Mouse (Mus musculus) liver, embryonic 11.5 days (tissue): ENCODE data around the gene Eomes. TPM values are rescaled to one million over a fixed set of nuclear protein-coding genes. Genes with fewer than 3 reads are reported as not detected.

Source experiments
- ATAC-seq: fragments of 200-750 bp; cut with Nextera tagmentation; replicated peaks from 2 replicates; pipeline ENCODE4 v1.8.0; 2017; ENCODE audit warnings: moderate number of reproducible peaks, mild to moderate bottlenecking, moderate TSS enrichment, moderate library complexity; ENCODE audit not compliant: low FRiP score
- DNase-seq: peaks from one replicate; pipeline ENCODE4 v3.0.0-alpha.2; 2017; ENCODE audit warnings: low spot score
- H3K27ac ChIP-seq: fragments of 300-500 bp; sonication (generic); 2 replicates; pipeline ENCODE4 v1.5.1; 2014; ENCODE audit warnings: mild to moderate bottlenecking, low read depth, low read length, control low read depth
- H3K27me3 ChIP-seq: fragments of 300-500 bp; sonication (generic); replicated peaks from 2 replicates; pipeline ENCODE4 v1.6.1; 2014; ENCODE audit warnings: low read length, mixed read lengths; ENCODE audit not compliant: control insufficient read depth, insufficient read depth
- H3K36me3 ChIP-seq: fragments of 300-500 bp; sonication (generic); 2 replicates; pipeline ENCODE4 v1.6.1; 2014; ENCODE audit warnings: mild to moderate bottlenecking, low read length, moderate library complexity, mixed read lengths; ENCODE audit not compliant: control insufficient read depth, insufficient read depth
- H3K4me1 ChIP-seq: fragments of 300-500 bp; sonication (generic); replicated peaks from 2 replicates; pipeline ENCODE4 v1.6.1; 2014; ENCODE audit warnings: low read length, mixed read lengths; ENCODE audit not compliant: control insufficient read depth, insufficient read depth
- H3K4me2 ChIP-seq: fragments of 300-500 bp; sonication (generic); 2 replicates; pipeline ENCODE4 v1.6.1; 2014; ENCODE audit warnings: mild to moderate bottlenecking, control low read depth, moderate library complexity
- H3K4me3 ChIP-seq: fragments of 300-500 bp; sonication (generic); 2 replicates; pipeline ENCODE4 v1.5.1; 2014; ENCODE audit warnings: low read depth, low read length, control low read depth
- H3K9ac ChIP-seq: fragments of 300-500 bp; sonication (generic); 2 replicates; pipeline ENCODE4 v1.6.1; 2014; ENCODE audit warnings: low read depth, low read length, control low read depth
- H3K9me3 ChIP-seq: fragments of 300-500 bp; sonication (generic); 2 replicates; pipeline ENCODE4 v1.6.1; 2016; ENCODE audit warnings: low read length, inconsistent platforms, mixed read lengths; ENCODE audit not compliant: control insufficient read depth
- WGBS: fragments of 180-500 bp; shearing (Covaris S2); extraction: QIAGEN DNeasy Blood & Tissue Kit; methylation state at CpG from one replicate; pipeline ENCODE4 v1.1.7; 2014; 5-methylcytosine and 5-hydroxymethylcytosine counted together
- polyA plus RNA-seq: library from polyadenylated mRNA; unstranded; fragments of >200 nt; fragmentation: Nextera tagmentation; extraction: Ambion mirVana; gene quantifications from 2 replicates; pipeline ENCODE4 v1.2.1, GENCODE M21; 2014

Eomes gene
- polyA plus RNA-seq, 1 experiment from 2014 or later = not detected

DNA sequence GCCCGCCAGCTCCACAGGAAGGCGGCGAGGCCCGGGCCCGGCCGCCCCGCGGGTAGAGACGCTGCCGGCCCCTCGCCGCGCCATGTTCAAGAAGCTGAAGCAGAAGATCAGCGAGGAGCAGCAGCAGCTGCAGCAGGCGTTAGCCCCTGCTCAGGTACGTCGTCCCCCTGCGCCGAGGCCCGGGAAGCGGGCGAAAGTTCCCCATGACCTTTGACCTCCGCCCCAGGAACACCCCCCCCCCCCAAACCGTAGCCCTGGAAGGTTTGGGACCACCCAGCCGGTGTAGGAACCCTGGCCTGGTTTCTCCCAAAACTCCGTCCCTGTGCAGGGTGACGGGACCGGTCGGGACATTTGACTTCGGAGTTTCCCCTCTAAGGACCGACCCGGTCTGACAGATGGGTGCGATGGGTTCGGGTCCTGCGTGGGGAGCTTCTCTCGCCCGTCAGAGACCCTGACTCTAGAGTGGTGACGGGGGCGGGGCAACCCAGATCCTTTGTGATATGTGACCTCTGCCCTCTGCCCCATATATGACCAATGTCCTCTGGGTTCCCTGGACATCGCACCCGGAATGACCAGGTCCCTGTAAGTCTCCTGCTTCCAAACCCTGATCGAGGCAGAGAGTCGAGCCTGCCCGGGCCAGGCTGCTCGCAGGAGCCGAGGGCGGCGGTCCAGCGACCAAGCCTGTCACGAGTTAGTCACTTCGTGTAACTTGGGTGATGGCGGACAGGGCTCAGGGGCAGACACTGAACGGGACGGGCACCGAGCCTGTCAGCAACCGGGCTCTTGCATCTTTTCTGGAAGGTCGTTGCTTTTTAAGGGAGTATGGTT lies 28.6 kb downstream of the Eomes start:
- peak; percentile 61 for ATAC-seq
- DNase-seq = peak; percentile 50
- peak overlapping the region; percentile 90 for H3K4me2 ChIP-seq
- H3K9ac ChIP-seq = peak overlapping the region; percentile 82
- H3K36me3 ChIP-seq = no peaks in the 10 kb centered on the region
- H3K4me1 ChIP-seq = peaks cover 32% of the 10 kb centered on the region
- no peaks in the 10 kb centered on the region for H3K9me3 ChIP-seq
- H3K4me3 ChIP-seq = peak overlapping the region; percentile 72
- under 1% methylated on average over 57 of the region's 57 CpGs for WGBS
- H3K27me3 ChIP-seq = no peaks in the 10 kb centered on the region
- H3K27ac ChIP-seq = peak overlapping the region; percentile 10; the same call in 1 of the 2 replicates

GRCm38 (mm10) chr9:118507552-118507951 lies 29.5 kb downstream of the Eomes start:
- H3K36me3 ChIP-seq = no peaks in the 10 kb centered on the region
- H3K4me3 ChIP-seq = peak overlapping the region; percentile 72
- no peaks in the 10 kb centered on the region for H3K27me3 ChIP-seq
- no peak overlapping the region; the same call in 1 of the 2 replicates for H3K9ac ChIP-seq
- H3K4me2 ChIP-seq = peak overlapping the region; percentile 90
- 86% methylated on average over 6 of the region's 6 CpGs for WGBS
- no peak overlapping the region for H3K27ac ChIP-seq
- no peaks in the 10 kb centered on the region for H3K9me3 ChIP-seq
- ATAC-seq = no peak
- DNase-seq = no peak
- peaks cover 42% of the 10 kb centered on the region for H3K4me1 ChIP-seq

DNA sequence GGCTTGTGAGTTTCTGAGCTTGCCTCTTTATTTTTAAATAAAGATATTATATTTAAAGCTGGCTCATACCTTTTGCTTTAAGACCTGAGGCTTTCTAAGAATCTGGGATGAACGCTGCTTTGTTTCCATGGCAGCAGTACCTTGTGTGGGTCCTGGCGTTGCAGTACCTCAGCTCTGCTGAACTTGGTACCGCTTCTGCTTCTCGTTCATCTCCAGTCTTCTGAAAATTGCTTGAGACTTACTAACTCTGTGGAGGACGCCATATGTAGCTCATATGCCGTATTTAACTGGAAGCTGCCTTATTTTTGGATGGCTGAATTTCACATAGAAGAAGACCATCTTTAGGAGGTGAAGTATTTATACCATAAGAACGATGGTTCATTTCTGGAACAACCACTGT lies 30.6 kb downstream of the Eomes start:
- Histone ChIP-seq H3K36me3 (no peaks in the 10 kb centered on the region), H3K27ac (no peak overlapping the region), H3K27me3 (no peaks in the 10 kb centered on the region), H3K4me1 (peaks cover 44% of the 10 kb centered on the region), H3K9me3 (no peaks in the 10 kb centered on the region), H3K9ac (no peak overlapping the region), H3K4me2 (no peak overlapping the region), H3K4me3 (no peak overlapping the region)
- ATAC-seq = no peak
- DNase-seq = no peak
- 87% methylated on average over 7 of the region's 7 CpGs for WGBS

DNA sequence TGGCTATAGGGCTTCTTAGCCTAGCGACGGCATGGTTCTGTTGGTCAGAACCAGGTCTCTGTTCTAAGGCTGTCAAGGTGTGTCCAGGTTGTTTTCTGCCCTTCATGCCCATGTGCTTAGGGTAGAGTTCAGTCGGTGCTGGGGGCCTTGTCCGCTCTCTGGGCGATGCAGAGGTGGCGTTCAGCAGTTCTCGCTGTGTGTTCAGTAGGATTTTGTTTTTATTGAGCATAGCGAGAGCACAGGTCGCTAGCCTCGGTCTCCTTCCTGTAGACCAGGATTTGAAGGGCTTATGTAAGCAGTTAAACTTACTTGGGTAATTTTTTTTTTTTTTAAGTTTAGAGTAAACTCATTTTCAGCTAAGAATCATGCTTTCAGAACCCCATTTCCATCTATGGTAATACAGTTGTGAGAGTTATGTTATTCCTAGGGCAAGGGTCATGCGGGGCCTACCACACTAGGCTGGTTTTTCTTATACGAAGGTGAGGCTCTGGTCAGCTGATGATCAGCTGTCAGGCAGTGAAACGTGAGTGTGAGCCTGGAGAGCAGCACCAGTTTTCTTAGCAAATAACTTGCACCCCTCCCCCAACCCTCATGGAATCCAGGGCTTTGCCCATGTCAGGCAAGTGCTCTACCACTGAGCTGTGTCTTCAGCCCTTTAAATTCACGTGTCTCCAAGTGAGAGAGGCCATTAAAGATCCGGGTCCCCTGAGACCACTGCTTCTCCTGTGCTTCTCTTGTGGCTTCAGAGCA lies 33.1 kb downstream of the Eomes start:
- ATAC-seq (no peak), DNase-seq (no peak)
- Histone ChIP-seq H3K4me2 (no peak overlapping the region), H3K27ac (no peak overlapping the region), H3K27me3 (no peaks in the 10 kb centered on the region), H3K4me3 (no peak overlapping the region), H3K9me3 (no peaks in the 10 kb centered on the region), H3K4me1 (peaks cover 40% of the 10 kb centered on the region), H3K36me3 (peaks cover 5% of the 10 kb centered on the region; the same call in 1 of the 2 replicates), H3K9ac (no peak overlapping the region)
- WGBS = 74% methylated on average over 15 of the region's 15 CpGs

- H3K4me1 ChIP-seq = peaks cover 40% of the 10 kb centered on the region
These were observed 34.7 kb downstream of the Eomes start for GRCm38 (mm10) chr9:118512681-118513233.

DNA sequence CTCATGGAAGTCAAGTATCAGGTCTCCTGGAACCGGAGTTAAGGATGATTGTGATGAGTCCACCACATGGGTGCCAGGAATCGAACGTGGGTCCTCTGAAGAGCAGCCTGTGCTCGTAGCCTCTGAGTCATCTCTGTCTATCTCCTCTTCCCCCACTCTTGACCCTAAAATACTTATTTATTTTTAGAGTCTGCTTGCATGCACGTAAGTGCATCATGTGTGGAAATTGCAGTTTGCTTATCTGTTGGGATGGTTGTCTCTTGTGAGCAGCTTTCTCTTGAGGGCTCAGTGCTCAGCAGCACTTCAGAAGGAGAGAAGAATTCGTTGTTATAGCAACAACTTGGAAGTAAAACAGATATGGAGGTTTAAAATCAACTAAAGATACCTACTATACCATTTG lies 37.5 kb downstream of the Eomes start:
- peaks cover 36% of the 10 kb centered on the region for H3K4me1 ChIP-seq
- H3K36me3 ChIP-seq = peaks cover 5% of the 10 kb centered on the region; the same call in 1 of the 2 replicates
- 80% methylated on average over 6 of the region's 6 CpGs for WGBS

More at GRCm38 (mm10) chr9:118512681-118513233, 34.7 kb downstream of the Eomes start:
- no peak for DNase-seq
- no peak overlapping the region for H3K9ac ChIP-seq
- 0 out of 2 replicates have a peak, but pooled peaks have one; percentile 56 for ATAC-seq
- WGBS = 58% methylated on average over 3 of the region's 3 CpGs
- H3K27me3 ChIP-seq = no peaks in the 10 kb centered on the region
- H3K4me3 ChIP-seq = no peak overlapping the region
- H3K27ac ChIP-seq = no peak overlapping the region
- H3K4me2 ChIP-seq = no peak overlapping the region; the same call in 1 of the 2 replicates
- peaks cover 5% of the 10 kb centered on the region; the same call in 1 of the 2 replicates for H3K36me3 ChIP-seq
- H3K9me3 ChIP-seq = no peaks in the 10 kb centered on the region

DNA sequence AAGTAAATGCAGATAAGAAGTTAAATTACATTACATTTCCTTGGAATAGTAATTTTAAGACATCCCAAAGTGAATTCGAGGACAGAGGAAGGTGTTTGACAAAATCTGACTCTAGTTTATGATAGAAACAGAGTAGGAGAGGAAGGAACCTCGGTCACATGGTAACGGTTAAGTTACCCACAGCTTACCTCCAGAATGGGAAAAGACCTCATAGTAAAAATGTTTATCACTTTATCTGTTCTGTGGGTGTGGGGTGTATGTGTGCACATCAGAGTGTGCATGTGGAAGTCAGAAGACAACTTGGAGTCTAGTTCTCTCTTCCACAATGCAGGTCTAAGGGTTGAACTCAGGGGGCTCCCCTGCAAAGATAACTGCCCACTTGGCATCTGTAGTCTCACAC lies 38.1 kb downstream of the Eomes start:
- 73% methylated on average over 3 of the region's 3 CpGs for WGBS
- H3K4me1 ChIP-seq = peaks cover 31% of the 10 kb centered on the region
- no peak overlapping the region for H3K4me3 ChIP-seq
- peaks cover 5% of the 10 kb centered on the region; the same call in 1 of the 2 replicates for H3K36me3 ChIP-seq
- H3K9me3 ChIP-seq = no peaks in the 10 kb centered on the region
- no peaks in the 10 kb centered on the region for H3K27me3 ChIP-seq
- DNase-seq = no peak
- H3K4me2 ChIP-seq = no peak overlapping the region
- H3K9ac ChIP-seq = no peak overlapping the region
- no peak for ATAC-seq
- no peak overlapping the region for H3K27ac ChIP-seq

More for the DNA sequence above, 37.5 kb downstream of the Eomes start:
- Histone ChIP-seq H3K27me3 (no peaks in the 10 kb centered on the region), H3K9me3 (no peaks in the 10 kb centered on the region), H3K27ac (no peak overlapping the region), H3K4me3 (no peak overlapping the region), H3K9ac (no peak overlapping the region), H3K4me2 (no peak overlapping the region)
- DNase-seq (no peak), ATAC-seq (no peak)

- H3K27ac ChIP-seq = no peak overlapping the region
- ATAC-seq (no peak), DNase-seq (no peak)
- no peak overlapping the region for H3K4me2 ChIP-seq
- H3K4me3 ChIP-seq = no peak overlapping the region
- no peak overlapping the region for H3K9ac ChIP-seq
- no peaks in the 10 kb centered on the region for H3K27me3 ChIP-seq
- 86% methylated on average over 8 of the region's 8 CpGs for WGBS
- H3K36me3 ChIP-seq = peaks cover 5% of the 10 kb centered on the region; the same call in 1 of the 2 replicates
- no peaks in the 10 kb centered on the region for H3K9me3 ChIP-seq
- H3K4me1 ChIP-seq = peaks cover 17% of the 10 kb centered on the region
These were observed 39.6 kb downstream of the Eomes start for GRCm38 (mm10) chr9:118517619-118518018.
